Mouse (Mus musculus) monocyte, adult 5-6 weeks (primary cell): ENCODE data around the gene Pard3. TPM values are rescaled to one million over a fixed set of nuclear protein-coding genes. Genes with fewer than 3 reads are reported as not detected.

Experiments used
- ATAC-seq: fragments of 153-309, 156-312 bp; replicated peaks from 2 replicates; pipeline ENCODE4 v1.8.0; 2017; ENCODE audit warnings: mild to moderate bottlenecking; ENCODE audit not compliant: low TSS enrichment, insufficient number of reproducible peaks, severe bottlenecking, poor library complexity, low FRiP score
- total RNA-seq: library from RNA; stranded (forward); fragments of 200-1000, 200-491, 200-594 nt; gene quantifications from 3 replicates; pipeline ENCODE4 v1.2.3, GENCODE M21; 2017

Gene Pard3
- total RNA-seq, 1 experiment from 2014 or later, result not detected

DNA sequence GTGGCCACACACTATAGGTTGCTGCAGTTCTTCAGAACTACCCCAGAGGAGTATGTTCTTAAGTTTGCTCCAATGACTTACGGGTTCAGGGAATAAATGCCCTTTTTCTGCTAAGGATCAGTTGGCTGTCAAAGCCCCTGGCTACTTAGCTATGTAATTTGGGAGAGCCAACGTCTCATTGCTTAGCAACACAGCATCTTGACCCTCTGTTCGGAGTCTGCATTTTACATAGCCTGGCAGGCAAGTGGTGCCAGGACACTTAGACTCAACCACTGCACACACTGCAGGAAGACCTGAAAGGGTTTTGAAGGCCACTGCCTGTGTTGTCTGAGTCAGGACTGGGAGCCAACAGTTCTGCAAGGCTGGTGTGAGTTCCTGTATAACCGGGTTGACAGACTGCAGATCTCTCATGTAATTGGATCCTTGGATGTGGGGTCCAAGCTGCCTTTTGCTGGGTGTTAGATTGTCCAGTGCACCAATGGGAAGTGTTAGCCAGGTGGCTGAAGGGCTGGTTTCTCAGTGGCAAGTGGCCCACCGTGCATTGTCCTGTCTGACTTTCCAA is 15.6 kb downstream of the Pard3 start:
- ATAC-seq, result no peak

DNA sequence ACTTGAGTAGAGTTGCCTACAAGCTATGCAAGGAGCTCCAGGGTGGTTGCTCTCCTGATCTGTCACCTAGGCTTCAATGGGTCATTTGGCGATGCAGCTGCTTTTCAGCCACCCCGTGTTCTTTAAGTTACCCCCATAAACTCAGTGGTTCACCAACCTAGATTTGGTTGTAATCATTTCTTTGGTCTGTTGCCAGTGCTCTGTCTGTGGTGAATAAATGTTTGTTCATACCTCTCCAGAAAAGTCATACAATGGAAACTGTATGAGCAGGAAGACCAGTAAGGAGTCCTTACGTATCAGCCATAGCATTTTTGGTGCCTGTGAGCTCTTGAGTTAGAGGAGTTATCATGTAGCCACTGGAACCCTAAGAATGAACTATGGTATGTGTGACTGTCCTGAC is 17.6 kb downstream of the Pard3 start:
- no peak for ATAC-seq

GRCm38 (mm10) chr8:127082486-127082885 is 18.8 kb downstream of the Pard3 start:
- no peak for ATAC-seq

DNA sequence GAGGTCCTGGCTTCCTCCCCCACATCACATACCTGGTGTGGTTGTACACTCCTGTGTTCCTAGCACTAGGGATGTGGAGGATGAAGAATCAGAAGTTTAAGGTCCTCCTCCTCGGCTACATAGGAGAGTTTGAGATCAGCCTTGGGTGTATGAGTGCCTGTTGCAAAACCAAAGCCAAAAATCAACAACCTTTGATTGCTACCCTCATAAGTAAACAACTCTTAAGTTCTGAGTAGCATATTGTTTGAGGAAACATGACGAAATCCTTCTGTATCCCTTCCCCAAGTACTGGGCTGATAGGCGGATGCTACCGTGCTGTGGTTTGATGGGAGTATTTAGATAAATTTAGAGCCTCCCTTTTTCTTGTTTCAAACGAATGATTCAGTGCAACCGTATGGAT is 20.9 kb downstream of the Pard3 start:
- no peak for ATAC-seq

DNA sequence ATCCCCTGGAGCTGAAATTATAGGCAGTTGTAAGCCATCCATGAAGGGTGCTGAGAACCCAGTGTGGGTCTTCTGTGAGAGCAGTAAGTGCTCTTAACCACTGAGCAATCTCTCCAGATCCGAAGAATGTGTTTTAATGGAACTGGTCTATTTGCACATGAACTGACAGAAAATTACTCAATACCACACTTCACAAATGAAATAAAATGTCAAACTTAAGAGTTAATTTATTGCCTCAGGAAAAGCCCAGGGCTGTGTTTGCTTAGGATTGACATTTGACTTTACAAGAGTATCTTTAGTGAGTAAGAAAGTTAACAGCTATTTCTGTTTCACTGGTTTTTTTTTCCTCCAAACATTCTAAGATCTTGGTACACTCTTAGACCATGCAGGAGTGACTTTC is 23.7 kb downstream of the Pard3 start:
- no peak for ATAC-seq

GRCm38 (mm10) chr8:127088372-127088771 is 24.7 kb downstream of the Pard3 start:
- no peak for ATAC-seq

DNA sequence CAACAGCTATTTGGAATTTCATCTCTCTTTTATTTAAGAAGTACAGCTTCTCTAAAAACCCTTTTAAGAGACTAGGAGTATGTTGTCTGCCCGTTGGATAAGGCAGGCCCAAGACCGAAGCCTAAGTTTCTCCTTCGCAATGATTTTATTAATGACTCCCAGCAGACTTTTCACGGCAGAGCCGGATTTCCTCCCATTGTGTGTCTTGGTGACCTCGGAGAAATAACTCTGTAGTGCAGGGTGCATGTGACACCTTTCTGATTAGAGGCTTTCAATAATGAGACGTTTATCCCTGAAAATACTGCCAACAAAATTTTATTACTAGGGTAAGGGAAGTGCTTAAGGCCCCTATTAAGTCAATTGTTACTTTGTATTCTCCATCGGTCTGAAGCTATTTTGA is 25.3 kb downstream of the Pard3 start:
- no peak for ATAC-seq

DNA sequence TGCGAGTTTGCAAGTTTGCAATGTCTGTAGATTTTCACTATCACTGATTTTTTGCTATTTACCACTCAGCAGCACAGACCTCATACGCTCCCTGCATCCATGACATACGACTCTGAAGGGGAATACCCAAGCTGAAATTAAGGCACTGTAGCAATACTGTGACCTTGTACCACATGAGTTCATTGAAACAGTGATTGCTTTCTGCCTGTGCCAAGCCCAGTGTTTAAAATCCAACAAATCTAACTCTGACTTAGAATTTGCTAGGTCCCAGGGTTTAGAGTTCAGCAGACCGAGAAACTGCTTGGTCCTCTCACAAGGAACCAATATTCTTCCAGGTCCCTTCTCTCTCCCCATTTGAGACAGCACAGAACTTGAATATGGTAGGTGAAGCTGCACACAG is 26.7 kb downstream of the Pard3 start:
- ATAC-seq, result no peak

GRCm38 (mm10) chr8:127091936-127092335 is 28.2 kb downstream of the Pard3 start:
- ATAC-seq, result no peak

DNA sequence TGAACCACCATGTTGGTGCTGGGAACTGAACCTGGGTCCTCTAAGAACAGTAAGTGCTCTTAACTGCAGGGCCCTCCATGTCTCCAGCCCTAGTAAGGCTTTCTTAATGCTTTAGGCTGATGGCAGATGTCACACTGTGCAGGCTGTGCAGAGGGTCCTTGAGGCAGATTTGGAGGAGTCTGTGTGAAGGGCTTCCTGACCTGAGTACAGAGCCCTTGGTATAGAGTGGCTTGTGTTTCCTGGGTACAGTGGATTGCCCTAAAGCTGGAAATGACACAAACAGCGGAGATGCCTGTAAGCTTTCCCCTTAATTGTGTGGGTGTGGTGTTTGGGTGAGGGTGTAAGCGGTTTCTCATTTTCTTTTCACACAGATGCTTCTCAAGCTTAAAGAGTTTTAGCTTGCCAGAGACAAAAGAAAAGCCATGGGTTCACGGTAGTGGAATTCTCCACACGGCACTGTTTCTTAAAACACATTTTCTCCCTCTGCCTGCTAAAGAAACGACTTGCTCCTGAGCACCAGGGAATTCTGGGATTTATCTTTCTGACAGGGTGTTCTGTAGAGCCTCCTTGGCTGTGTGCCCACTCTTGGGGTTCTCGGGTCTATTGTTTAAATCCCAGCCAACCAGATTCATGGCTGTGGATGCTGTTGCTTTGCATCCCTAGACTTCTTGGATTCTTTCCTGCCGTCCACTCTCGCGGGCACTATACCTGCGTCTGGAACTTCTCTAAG is 28.9 kb downstream of the Pard3 start:
- ATAC-seq, result no peak

DNA sequence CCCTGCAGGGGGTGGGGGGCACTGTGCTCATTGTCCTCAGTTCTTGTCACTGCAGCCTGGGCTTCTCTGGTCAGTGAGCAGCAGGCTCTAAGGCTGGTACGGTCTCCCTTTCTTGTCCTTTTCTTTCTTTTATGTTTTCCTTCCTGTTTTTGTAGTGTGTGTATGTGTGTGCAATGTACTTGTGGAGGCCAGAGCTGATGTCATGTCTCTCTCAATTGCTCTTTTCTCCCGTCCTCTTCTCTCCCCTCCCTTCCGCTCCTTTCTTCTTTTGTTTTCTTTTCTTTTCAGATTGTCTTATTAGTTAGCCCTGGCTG is 29.4 kb downstream of the Pard3 start:
- ATAC-seq, result no peak

DNA sequence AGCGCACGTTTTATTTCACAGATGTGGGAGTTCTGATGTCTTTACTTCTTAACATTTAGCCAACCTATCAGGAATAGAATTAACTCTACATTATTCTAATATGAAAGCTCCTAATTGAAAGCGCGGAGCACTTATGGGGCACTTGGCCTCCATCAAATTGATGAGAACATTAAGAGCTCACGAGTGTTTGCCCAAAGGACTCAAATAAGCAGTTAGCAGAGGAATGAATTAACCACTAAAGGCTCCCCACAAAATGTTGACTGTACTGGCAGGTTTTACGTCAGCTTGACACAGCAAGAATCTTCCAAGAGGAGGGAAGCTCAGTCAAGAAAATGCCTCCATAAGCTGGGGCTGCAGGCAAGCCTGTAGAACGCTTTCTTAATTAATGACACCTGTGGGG is 32.1 kb downstream of the Pard3 start:
- no peak for ATAC-seq

DNA sequence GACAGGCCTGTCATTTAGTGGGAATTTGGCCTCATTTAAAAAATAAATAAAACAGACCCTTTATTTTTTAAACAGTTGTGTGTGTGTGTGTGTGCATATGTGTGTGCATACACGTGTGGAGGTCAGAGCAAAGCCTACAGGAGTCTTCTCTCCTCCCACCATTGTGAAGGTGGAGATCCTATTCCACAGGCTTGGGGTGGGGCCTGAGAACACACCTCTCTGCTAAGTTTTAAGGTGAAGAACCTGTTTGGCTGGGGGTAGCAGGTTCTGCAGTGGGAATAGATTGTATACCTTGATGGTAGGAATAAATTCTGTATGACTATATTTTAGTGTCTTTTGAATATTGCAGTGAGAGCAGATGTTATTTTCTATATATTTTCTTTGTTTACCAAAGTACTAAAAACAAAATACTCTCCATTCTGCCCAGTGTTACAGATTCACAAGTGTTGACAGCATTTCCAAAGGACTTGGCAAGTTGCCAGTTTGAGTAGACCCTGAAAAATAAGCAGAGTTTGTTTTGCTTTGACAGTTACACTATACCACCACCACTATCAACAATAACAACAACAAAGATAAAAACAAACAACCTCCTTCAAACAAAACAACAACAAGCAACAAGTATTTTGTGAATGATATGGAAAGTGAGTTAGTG is 35.9 kb downstream of the Pard3 start:
- ATAC-seq, result no peak

DNA sequence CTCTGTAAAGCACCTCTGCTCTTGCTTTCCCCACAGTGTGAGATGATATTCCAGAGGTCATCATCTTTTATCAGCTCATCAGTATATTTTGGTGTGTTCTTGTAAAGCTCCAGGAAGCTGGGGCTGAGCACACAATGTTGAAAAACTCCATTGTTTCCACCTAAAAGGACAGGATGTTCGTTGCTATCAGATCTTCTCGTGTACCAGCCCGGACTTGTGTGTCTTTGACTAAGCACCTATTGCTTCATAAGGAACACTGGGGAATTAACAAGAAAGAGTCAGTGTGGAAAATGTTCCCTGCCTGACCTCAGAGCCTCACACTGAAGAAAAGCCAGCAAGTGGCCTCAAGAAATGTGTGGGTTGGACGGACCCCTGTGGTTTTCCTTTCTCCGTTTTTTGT is 39.6 kb downstream of the Pard3 start:
- ATAC-seq, result no peak

- ATAC-seq, result no peak
Observed at GRCm38 (mm10) chr8:127104616-127105015, 40.9 kb downstream of the Pard3 start.

DNA sequence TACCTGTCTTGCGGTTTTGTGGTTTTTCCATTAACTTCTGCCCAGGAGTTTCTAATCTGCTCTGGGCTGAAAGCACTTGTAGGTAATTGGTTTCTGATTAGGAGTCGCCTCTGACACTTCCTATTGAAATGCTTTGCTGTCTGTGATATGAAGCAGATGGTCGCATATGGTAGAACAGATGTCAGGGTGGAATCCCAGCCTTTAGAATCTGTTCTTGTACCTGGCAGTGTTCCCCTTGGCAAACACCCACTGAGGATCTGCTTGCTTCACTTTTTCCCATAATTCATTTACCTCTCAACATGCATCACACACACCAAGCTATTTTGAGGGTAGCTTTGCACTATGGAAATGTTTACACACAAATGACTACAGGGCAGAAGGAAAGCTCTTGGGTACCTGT is 44.2 kb downstream of the Pard3 start:
- no peak for ATAC-seq

- no peak for ATAC-seq
Observed at GRCm38 (mm10) chr8:127113209-127113608, 49.5 kb downstream of the Pard3 start.

GRCm38 (mm10) chr8:127115837-127116236 is 52.1 kb downstream of the Pard3 start:
- no peak for ATAC-seq

DNA sequence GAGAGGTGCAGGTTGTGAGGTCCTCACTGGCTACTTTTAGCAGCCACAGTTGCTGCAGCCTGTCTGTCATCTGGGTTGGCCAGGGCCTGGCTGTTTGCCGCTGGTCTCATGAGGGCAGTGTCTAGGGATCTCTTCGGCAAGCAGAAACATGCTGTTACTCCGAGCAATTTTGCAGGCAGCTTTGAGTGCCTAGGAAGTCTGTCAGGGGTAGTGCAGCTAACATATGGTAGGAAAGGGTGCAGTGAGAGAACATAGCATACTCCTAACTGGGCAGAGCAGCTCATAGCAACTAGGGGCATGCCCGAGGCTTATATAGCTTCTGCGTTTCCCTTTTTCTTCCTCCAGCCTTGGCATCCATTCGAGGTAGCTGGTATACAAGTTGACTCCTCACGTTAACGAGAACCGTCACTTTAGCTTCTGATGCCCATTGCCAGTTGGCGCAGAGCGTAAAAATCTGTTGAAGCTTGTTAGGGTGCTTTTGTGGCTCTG is 54.7 kb downstream of the Pard3 start:
- ATAC-seq, result no peak

DNA sequence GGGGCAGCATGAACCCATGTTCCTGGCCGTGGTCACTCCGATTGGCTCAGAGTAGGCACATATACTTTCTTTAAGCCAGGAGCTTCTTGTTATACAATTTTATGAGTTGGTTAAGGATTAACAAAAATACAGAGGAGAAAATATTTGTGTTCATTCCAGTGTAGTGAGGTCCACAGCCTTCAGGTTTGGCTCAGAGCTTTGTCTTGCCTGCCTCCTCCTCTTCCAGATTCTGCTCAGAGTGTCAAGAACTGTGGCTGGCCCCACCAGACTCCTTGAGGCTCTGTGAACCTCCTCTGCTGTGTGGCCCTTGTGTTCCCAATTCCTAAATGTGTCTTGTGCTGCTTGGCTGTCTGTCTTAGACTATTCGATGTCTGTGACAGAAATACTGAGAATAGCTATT is 59.7 kb downstream of the Pard3 start:
- ATAC-seq, result no peak
